Mouse (Mus musculus) kidney, embryonic 16.5 days (tissue): ENCODE measurements around the gene Glis3. TPM values are rescaled to one million over a fixed set of nuclear protein-coding genes. Genes with fewer than 3 reads are reported as not detected.

Source experiments
- ATAC-seq: fragments of 200-750 bp; cut with Nextera tagmentation; 2 replicates; pipeline ENCODE4 v1.8.0; 2017; ENCODE audit warnings: moderate TSS enrichment; ENCODE audit not compliant: low FRiP score, low TSS enrichment
- H3K27ac ChIP-seq: fragments of 300-500 bp; sonication (generic); 2 replicates; pipeline ENCODE4 v1.5.1; 2014; ENCODE audit warnings: low read length
- H3K27me3 ChIP-seq: fragments of 300-500 bp; sonication (generic); 2 replicates; pipeline ENCODE4 v1.6.1; 2014; ENCODE audit warnings: low read length, control low read depth, mixed read lengths; ENCODE audit not compliant: insufficient read depth
- H3K36me3 ChIP-seq: fragments of 300-500 bp; sonication (generic); 2 replicates; pipeline ENCODE4 v1.6.1; 2014; ENCODE audit warnings: low read length, control low read depth, mixed read lengths; ENCODE audit not compliant: insufficient read depth
- H3K4me1 ChIP-seq: fragments of 300-500 bp; sonication (generic); 2 replicates; pipeline ENCODE4 v1.6.1; 2014; ENCODE audit warnings: low read length, control low read depth, mixed read lengths; ENCODE audit not compliant: insufficient read depth
- H3K4me2 ChIP-seq: fragments of 300-500 bp; sonication (generic); replicated peaks from 2 replicates; pipeline ENCODE4 v1.6.1; 2014; ENCODE audit warnings: low read depth, low read length
- H3K4me3 ChIP-seq: fragments of 300-500 bp; sonication (generic); 2 replicates; pipeline ENCODE4 v1.5.1; 2014; ENCODE audit warnings: mild to moderate bottlenecking, low read length
- H3K9ac ChIP-seq: fragments of 300-500 bp; sonication (generic); replicated peaks from 2 replicates; pipeline ENCODE4 v1.6.1; 2014; ENCODE audit warnings: low read length
- H3K9me3 ChIP-seq: fragments of 300-500 bp; sonication (generic); 2 replicates; pipeline ENCODE4 v1.6.1; 2016; ENCODE audit warnings: low read length, control low read depth
- WGBS: fragments of 180-500 bp; shearing (Covaris S2); extraction: QIAGEN DNeasy Blood & Tissue Kit; methylation state at CpG from one replicate; pipeline ENCODE4 v1.1.7; 2014; 5-methylcytosine and 5-hydroxymethylcytosine counted together
- polyA plus RNA-seq: library from polyadenylated mRNA; unstranded; fragments of >200 nt; fragmentation: Nextera tagmentation; extraction: Ambion mirVana; gene quantifications from 2 replicates; pipeline ENCODE4 v1.2.1, GENCODE M21; 2015

Gene Glis3
- polyA plus RNA-seq, 1 experiment from 2014 or later: 9.0 TPM

GRCm38 (mm10) chr19:28684347-28684746 is 4.5 kb upstream of the Glis3 start:
- H3K27me3 ChIP-seq: peaks cover 7% of the 10 kb centered on the region; the same call in 1 of the 2 replicates
- no peaks in the 10 kb centered on the region for H3K36me3 ChIP-seq
- no peak for ATAC-seq
- no peak overlapping the region for H3K9ac ChIP-seq
- H3K4me1 ChIP-seq: peaks cover 14% of the 10 kb centered on the region
- H3K4me2 ChIP-seq: no peak overlapping the region
- no peak overlapping the region for H3K4me3 ChIP-seq
- 90% methylated on average over 6 of the region's 6 CpGs for WGBS
- H3K27ac ChIP-seq: no peak overlapping the region
- H3K9me3 ChIP-seq: no peaks in the 10 kb centered on the region

DNA sequence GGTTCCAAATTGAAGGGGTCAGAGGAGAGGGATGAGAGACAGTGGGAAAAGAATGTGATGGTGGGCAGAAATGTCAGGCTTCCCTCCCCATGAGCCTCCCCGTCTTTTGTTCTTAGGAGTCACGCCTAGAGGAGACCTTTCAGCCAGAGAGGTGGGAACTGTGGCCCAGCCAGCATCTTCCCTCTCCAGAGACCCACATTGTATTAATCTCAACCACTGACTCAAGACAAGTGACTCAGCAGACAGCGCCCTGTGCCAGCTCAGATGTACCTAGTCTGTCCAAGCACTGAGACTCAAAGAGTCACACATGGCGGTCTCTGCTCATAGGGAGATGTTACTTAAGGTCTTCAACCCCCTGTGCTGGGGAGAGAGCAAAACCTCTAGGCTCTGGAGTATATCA is 3.5 kb upstream of the Glis3 start:
- WGBS: 94% methylated on average over 4 of the region's 4 CpGs
- H3K36me3 ChIP-seq: no peaks in the 10 kb centered on the region
- peaks cover 14% of the 10 kb centered on the region for H3K4me1 ChIP-seq

GRCm38 (mm10) chr19:28679291-28679775 is 544 bp downstream of the Glis3 start:
- Histone ChIP-seq H3K4me2 (peak overlapping the region; percentile 99), H3K27me3 (peaks cover 7% of the 10 kb centered on the region; the same call in 1 of the 2 replicates), H3K36me3 (no peaks in the 10 kb centered on the region), H3K9me3 (no peaks in the 10 kb centered on the region), H3K9ac (peak overlapping the region; percentile 86), H3K4me1 (peaks cover 17% of the 10 kb centered on the region), H3K27ac (peak overlapping the region; percentile 81), H3K4me3 (peak overlapping the region; percentile 84)
- ATAC-seq: peak; percentile 11
- under 1% methylated on average over 28 of the region's 28 CpGs for WGBS

More for the DNA sequence above, 3.5 kb upstream of the Glis3 start:
- Histone ChIP-seq H3K4me2 (no peak overlapping the region), H3K27ac (no peak overlapping the region), H3K9ac (no peak overlapping the region), H3K27me3 (peaks cover 7% of the 10 kb centered on the region; the same call in 1 of the 2 replicates), H3K9me3 (no peaks in the 10 kb centered on the region), H3K4me3 (no peak overlapping the region)
- ATAC-seq: no peak

GRCm38 (mm10) chr19:28678646-28679270 is 1.1 kb downstream of the Glis3 start:
- WGBS: under 1% methylated on average over 30 of the region's 30 CpGs
- H3K36me3 ChIP-seq: no peaks in the 10 kb centered on the region
- no peaks in the 10 kb centered on the region for H3K9me3 ChIP-seq
- peaks cover 17% of the 10 kb centered on the region for H3K4me1 ChIP-seq
- ATAC-seq: no peak
- peak overlapping the region; percentile 84 for H3K4me3 ChIP-seq
- peaks cover 7% of the 10 kb centered on the region; the same call in 1 of the 2 replicates for H3K27me3 ChIP-seq
- peak overlapping the region; percentile 99 for H3K4me2 ChIP-seq
- peak overlapping the region; percentile 86 for H3K9ac ChIP-seq
- H3K27ac ChIP-seq: no peak overlapping the region

DNA sequence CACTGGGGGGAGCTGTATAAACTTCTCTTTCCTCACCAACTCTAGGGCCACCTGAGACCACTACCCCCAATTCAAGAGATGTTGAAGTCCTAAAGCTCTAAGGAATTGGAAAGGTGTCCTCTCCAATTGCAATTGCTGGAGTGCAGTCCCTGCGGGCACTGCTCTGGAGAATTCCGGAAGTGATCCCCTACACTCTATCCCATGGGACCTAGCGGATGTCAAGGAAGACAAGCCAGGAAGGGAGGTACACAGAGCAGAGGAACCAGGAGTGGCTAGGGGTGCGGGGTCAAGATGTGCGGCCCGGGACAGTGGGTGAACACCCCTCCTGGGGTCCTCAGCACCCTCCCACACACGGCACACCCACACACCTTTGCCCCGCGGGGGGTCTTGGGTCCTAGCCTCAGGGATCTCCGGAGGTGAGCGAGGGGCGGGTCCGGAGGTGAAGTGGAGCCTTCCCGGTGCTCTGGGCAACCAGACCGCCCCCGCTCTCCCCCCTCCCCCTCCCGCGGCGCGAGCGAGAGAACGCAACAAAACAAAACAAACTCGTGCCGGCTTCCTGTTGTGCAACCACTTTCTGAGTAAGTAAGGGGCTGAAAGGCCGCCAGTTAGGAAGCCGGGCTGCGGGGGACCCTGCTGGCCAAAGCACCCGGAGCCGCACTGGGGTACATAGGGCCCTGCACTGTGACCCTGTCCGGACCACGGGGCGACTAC is 2.0 kb downstream of the Glis3 start:
- peak overlapping the region; percentile 86 for H3K9ac ChIP-seq
- peaks cover 7% of the 10 kb centered on the region; the same call in 1 of the 2 replicates for H3K27me3 ChIP-seq
- no peaks in the 10 kb centered on the region for H3K36me3 ChIP-seq
- peaks cover 17% of the 10 kb centered on the region for H3K4me1 ChIP-seq
- under 1% methylated on average over 26 of the region's 32 CpGs for WGBS
- H3K4me2 ChIP-seq: peak overlapping the region; percentile 99
- ATAC-seq: 0 out of 2 replicates have a peak, but pooled peaks have one; percentile 47
- H3K9me3 ChIP-seq: no peaks in the 10 kb centered on the region
- H3K27ac ChIP-seq: peak overlapping the region; percentile 25; the same call in 1 of the 2 replicates
- H3K4me3 ChIP-seq: peak overlapping the region; percentile 84

GRCm38 (mm10) chr19:28677045-28677727 is 2.7 kb downstream of the Glis3 start:
- Histone ChIP-seq H3K27ac (no peak overlapping the region), H3K4me3 (peak overlapping the region; percentile 84)

DNA sequence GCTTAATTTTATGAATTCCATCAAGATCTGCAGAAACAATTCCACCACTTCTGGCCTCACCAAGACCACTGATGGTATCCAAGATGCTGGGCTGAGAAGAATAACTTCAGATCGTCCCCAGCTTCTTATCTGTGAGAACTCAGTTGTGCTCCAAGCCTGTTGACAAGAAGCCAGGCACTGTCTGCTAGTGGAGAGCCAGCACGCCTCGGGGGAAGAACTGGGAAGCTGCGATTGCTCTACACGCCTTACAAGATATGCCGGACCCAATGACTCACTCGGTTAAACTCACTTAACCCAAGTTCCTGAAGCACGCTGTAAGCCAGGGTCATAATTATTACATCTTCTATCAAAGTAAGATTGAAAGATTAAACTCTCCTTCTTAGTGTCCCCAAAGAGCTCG is 16.1 kb downstream of the Glis3 start:
- Histone ChIP-seq H3K27me3 (no peaks in the 10 kb centered on the region), H3K9me3 (no peaks in the 10 kb centered on the region), H3K36me3 (0 out of 2 replicates have a peak, but pooled peaks cover 3% of the 10 kb centered on the region), H3K27ac (no peak overlapping the region), H3K4me3 (no peak overlapping the region), H3K9ac (no peak overlapping the region), H3K4me2 (no peak overlapping the region), H3K4me1 (peaks cover 33% of the 10 kb centered on the region)
- no peak for ATAC-seq
- WGBS: 77% methylated on average over 9 of the region's 9 CpGs

More at GRCm38 (mm10) chr19:28677045-28677727, 2.7 kb downstream of the Glis3 start:
- peaks cover 17% of the 10 kb centered on the region for H3K4me1 ChIP-seq
- H3K27me3 ChIP-seq: 0 out of 2 replicates have a peak, but pooled peaks cover 6% of the 10 kb centered on the region
- H3K9ac ChIP-seq: no peak overlapping the region
- no peaks in the 10 kb centered on the region for H3K36me3 ChIP-seq
- WGBS: 35% methylated on average over 8 of the region's 8 CpGs
- no peaks in the 10 kb centered on the region for H3K9me3 ChIP-seq
- ATAC-seq: no peak
- H3K4me2 ChIP-seq: peak overlapping the region; percentile 99

- Histone ChIP-seq H3K9ac (no peak overlapping the region), H3K4me1 (peaks cover 39% of the 10 kb centered on the region), H3K9me3 (no peaks in the 10 kb centered on the region), H3K27me3 (no peaks in the 10 kb centered on the region), H3K27ac (no peak overlapping the region), H3K4me3 (no peak overlapping the region), H3K4me2 (no peak overlapping the region), H3K36me3 (0 out of 2 replicates have a peak, but pooled peaks cover 3% of the 10 kb centered on the region)
- WGBS: 50% methylated on average over 10 of the region's 10 CpGs
- ATAC-seq: no peak
Measured at GRCm38 (mm10) chr19:28663148-28663547, 16.7 kb downstream of the Glis3 start.

- H3K4me2 ChIP-seq: peak overlapping the region; percentile 26
Measured at GRCm38 (mm10) chr19:28662474-28662873, 17.4 kb downstream of the Glis3 start.

More at GRCm38 (mm10) chr19:28662474-28662873, 17.4 kb downstream of the Glis3 start:
- WGBS: 32% methylated on average over 8 of the region's 8 CpGs
- ATAC-seq: no peak
- H3K27ac ChIP-seq: no peak overlapping the region
- H3K4me3 ChIP-seq: no peak overlapping the region
- H3K27me3 ChIP-seq: no peaks in the 10 kb centered on the region
- H3K9me3 ChIP-seq: no peaks in the 10 kb centered on the region
- H3K36me3 ChIP-seq: 0 out of 2 replicates have a peak, but pooled peaks cover 3% of the 10 kb centered on the region
- H3K4me1 ChIP-seq: peaks cover 44% of the 10 kb centered on the region
- H3K9ac ChIP-seq: no peak overlapping the region
